Mouse (Mus musculus) liver, embryonic 16.5 days (tissue): Measurements from ENCODE around the gene Sord. TPM values are rescaled to one million over a fixed set of nuclear protein-coding genes. Genes with fewer than 3 reads are reported as not detected.
A peak's percentile ranks its signal among the peaks of the same experiment; 100 is the strongest.
"Not testable (repeated sequence)": the region's sequence is repeated elsewhere in the genome, so short reads cannot be mapped to it uniquely, and the experiment has no call there.

Source experiments
- ATAC-seq: fragments of 200-750 bp; cut with Nextera tagmentation; 2 replicates; pipeline ENCODE4 v1.8.0; 2017; ENCODE audit warnings: low read depth, mild to moderate bottlenecking, moderate number of reproducible peaks, moderate library complexity
- H3K27ac ChIP-seq: fragments of 300-500 bp; sonication (generic); 2 replicates; pipeline ENCODE4 v1.5.1; 2014; ENCODE audit warnings: mild to moderate bottlenecking, low read length
- H3K27me3 ChIP-seq: fragments of 300-500 bp; sonication (generic); 2 replicates; pipeline ENCODE4 v1.6.1; 2014; ENCODE audit warnings: low read depth, low read length, mixed read lengths; ENCODE audit not compliant: control insufficient read depth, insufficient read depth
- H3K36me3 ChIP-seq: fragments of 300-500 bp; sonication (generic); 2 replicates; pipeline ENCODE4 v1.6.1; 2014; ENCODE audit warnings: mild to moderate bottlenecking; ENCODE audit not compliant: control insufficient read depth, insufficient read depth
- H3K4me1 ChIP-seq: fragments of 300-500 bp; sonication (generic); 2 replicates; pipeline ENCODE4 v1.6.1; 2014; ENCODE audit warnings: low read depth, low read length, mixed read lengths; ENCODE audit not compliant: control insufficient read depth
- H3K4me2 ChIP-seq: fragments of 300-500 bp; sonication (generic); 2 replicates; pipeline ENCODE4 v1.6.1; 2014; ENCODE audit warnings: low read depth, low read length, mixed read lengths
- H3K4me3 ChIP-seq: fragments of 300-500 bp; sonication (generic); 2 replicates; pipeline ENCODE4 v1.5.1; 2014; ENCODE audit warnings: low read depth, mild to moderate bottlenecking, low read length
- H3K9ac ChIP-seq: fragments of 300-500 bp; sonication (generic); 2 replicates; pipeline ENCODE4 v1.6.1; 2014; ENCODE audit warnings: low read depth, low read length
- H3K9me3 ChIP-seq: fragments of 300-500 bp; sonication (generic); replicated peaks from 2 replicates; pipeline ENCODE4 v1.6.1; 2016; ENCODE audit warnings: low read length; ENCODE audit not compliant: control insufficient read depth
- WGBS: fragments of 180-500 bp; shearing (Covaris S2); extraction: QIAGEN DNeasy Blood & Tissue Kit; methylation state at CpG from one replicate; pipeline ENCODE4 v1.1.7; 2014; ENCODE audit not compliant: insufficient replicate concordance; 5-methylcytosine and 5-hydroxymethylcytosine counted together
- polyA plus RNA-seq: library from polyadenylated mRNA; unstranded; fragments of >200 nt; fragmentation: Nextera tagmentation; extraction: Ambion mirVana; gene quantifications from 2 replicates; pipeline ENCODE4 v1.2.1, GENCODE M21; 2015

Gene Sord
- polyA plus RNA-seq, 1 experiment from 2014 or later, result 196 TPM

DNA sequence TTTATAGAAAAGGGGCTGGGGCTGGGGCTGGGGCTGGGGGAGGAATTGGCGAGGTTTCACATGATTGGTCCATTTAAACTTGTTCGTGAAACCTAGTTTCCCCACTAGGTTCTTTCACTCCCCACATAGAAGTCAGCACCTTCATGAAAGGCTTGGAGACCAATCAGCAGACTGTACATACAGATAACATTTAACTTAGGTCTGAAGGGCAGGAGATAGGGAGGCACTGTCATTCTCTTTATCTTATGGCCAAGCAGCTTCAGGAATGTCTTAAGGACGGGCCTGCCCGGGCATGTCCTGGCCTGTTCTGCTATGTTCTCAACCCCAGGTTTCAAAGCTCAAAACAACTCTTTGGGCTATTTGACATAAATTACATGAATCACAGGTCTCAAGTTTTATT is 17.5 kb upstream of the Sord start:
- WGBS, result 44% methylated on average over 4 of the region's 4 CpGs
- not testable (repeated sequence) for H3K27me3 ChIP-seq, H3K4me1 ChIP-seq, H3K4me2 ChIP-seq, H3K9me3 ChIP-seq, H3K36me3 ChIP-seq, H3K9ac ChIP-seq, H3K4me3 ChIP-seq
- peak overlapping the region; percentile 12; the same call in 1 of the 2 replicates for H3K27ac ChIP-seq
- ATAC-seq, result peak; percentile 90

DNA sequence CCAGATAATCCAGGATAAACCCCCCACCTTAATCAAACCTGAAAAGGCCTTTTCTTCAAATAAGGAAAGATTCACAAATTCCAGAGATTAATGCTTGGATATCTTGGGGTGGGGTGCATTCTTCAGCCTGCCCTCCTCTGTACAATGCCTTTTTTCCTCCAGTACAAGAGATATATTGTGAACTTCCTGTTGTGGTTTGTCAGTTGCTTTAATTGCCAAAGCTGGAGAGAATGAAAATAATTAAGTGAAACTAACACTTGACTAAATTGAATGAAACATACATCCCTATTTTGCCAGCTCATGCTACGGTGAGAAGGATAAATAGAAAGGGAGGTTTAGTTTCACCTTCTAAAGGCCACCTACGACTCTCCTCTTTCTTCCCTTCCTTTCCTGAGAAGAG is 16.3 kb upstream of the Sord start:
- H3K4me1 ChIP-seq, result peaks cover 8% of the 10 kb centered on the region
- ATAC-seq, result no peak
- no peaks in the 10 kb centered on the region for H3K36me3 ChIP-seq
- 34% methylated on average over 2 of the region's 2 CpGs for whole genome bisulfite sequencing
- no peak overlapping the region for H3K4me2 ChIP-seq
- no peak overlapping the region for H3K9ac ChIP-seq
- no peaks in the 10 kb centered on the region for H3K9me3 ChIP-seq
- H3K27me3 ChIP-seq, result no peaks in the 10 kb centered on the region
- H3K4me3 ChIP-seq, result no peak overlapping the region
- H3K27ac ChIP-seq, result no peak overlapping the region

DNA sequence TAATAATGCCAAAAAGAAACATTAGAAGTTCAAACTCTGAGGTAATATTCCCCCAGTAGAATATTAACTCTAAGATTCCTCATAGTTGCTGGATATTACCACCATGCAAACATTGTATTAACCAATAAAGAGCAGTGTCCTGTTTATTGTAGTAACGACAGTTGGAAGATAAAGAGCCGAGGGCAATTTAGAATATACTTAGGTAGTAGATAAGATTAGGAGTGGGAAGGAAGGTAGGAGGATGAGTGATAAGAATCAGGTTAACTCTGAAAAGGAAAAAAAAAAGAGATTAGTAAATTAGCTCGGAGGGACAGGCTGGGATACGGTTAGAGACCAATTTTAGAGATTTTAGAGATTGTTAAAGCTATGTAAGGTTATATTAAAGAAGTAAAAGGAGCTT is 13.2 kb upstream of the Sord start:
- Histone ChIP-seq H3K9me3 (no peaks in the 10 kb centered on the region), H3K36me3 (no peaks in the 10 kb centered on the region), H3K27me3 (no peaks in the 10 kb centered on the region), H3K4me1 (peaks cover 11% of the 10 kb centered on the region), H3K4me3 (no peak overlapping the region), H3K9ac (no peak overlapping the region), H3K27ac (no peak overlapping the region), H3K4me2 (no peak overlapping the region)
- 13% methylated on average over 4 of the region's 4 CpGs for WGBS
- no peak for ATAC-seq

DNA sequence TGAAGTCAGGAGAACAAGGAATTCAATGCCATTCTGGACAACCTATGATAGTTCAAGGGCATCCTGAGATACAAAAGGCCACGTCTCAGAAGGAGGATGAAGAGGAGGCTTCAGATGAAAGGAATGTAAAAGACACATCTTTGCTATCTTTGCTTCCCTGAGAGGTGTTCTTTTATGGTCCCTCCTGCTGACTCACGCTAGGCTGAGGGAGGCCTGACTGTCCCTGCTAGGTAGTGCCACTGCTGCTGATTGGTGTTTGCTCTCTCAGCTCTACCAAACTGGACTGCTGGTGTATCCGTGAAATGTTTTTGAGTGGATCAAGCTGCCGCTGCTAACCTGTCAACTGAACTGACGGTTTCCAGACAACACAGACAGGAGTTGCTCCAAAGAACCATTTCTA is 12.8 kb upstream of the Sord start:
- 32% methylated on average over 5 of the region's 5 CpGs for WGBS
- Histone ChIP-seq H3K9ac (no peak overlapping the region), H3K4me3 (no peak overlapping the region), H3K36me3 (no peaks in the 10 kb centered on the region), H3K4me1 (peaks cover 14% of the 10 kb centered on the region), H3K9me3 (no peaks in the 10 kb centered on the region), H3K4me2 (no peak overlapping the region), H3K27me3 (no peaks in the 10 kb centered on the region), H3K27ac (no peak overlapping the region)
- ATAC-seq, result peak; percentile 51; the same call in 1 of the 2 replicates

DNA sequence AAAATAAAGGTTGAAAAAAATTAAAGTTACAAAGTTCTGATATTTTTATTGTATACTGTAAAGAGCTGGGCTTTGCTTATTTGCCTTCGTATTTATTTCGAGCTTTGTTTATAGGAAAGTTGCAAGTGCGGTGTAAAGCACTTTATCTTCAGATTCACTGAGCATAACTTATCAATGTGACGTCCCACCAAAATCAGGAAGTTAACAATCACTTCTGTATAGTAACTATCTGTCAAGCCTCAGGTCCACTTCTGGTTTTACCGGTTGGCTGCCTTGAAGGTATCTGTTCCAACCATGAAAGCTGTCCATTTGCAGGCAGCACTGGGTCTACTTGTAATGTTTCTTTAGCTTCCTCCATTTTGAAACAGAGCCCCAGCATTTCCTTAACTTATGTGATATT is 12.3 kb upstream of the Sord start:
- Histone ChIP-seq H3K9ac (no peak overlapping the region), H3K4me1 (peaks cover 15% of the 10 kb centered on the region), H3K9me3 (no peaks in the 10 kb centered on the region), H3K27me3 (no peaks in the 10 kb centered on the region), H3K27ac (no peak overlapping the region), H3K4me3 (no peak overlapping the region), H3K36me3 (no peaks in the 10 kb centered on the region), H3K4me2 (no peak overlapping the region)
- no peak for ATAC-seq
- 38% methylated on average over 5 of the region's 5 CpGs for WGBS

DNA sequence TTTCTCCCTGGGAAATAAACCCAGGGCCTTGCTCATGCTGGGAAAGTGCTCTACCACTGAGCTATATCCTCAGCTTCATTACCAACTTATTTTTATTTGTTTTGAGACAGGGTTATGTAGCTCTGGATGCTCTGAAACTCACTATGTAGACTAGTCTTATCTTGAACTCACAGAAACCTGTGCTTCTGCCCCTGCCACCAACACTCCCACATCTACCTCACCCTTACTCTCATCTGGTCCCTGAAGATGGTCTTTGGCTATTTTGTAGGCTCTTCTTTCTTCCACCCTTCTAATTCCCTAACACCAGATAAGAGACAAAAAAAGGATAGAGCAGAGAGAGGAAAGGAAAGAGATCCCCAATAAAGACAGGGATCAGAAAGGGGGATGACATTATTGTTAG is 10.9 kb upstream of the Sord start:
- Histone ChIP-seq H3K27ac (no peak overlapping the region), H3K9ac (no peak overlapping the region), H3K9me3 (no peaks in the 10 kb centered on the region), H3K4me1 (peaks cover 18% of the 10 kb centered on the region), H3K4me3 (no peak overlapping the region), H3K36me3 (no peaks in the 10 kb centered on the region), H3K4me2 (no peak overlapping the region), H3K27me3 (no peaks in the 10 kb centered on the region)
- peak; percentile 62; the same call in 1 of the 2 replicates for ATAC-seq

DNA sequence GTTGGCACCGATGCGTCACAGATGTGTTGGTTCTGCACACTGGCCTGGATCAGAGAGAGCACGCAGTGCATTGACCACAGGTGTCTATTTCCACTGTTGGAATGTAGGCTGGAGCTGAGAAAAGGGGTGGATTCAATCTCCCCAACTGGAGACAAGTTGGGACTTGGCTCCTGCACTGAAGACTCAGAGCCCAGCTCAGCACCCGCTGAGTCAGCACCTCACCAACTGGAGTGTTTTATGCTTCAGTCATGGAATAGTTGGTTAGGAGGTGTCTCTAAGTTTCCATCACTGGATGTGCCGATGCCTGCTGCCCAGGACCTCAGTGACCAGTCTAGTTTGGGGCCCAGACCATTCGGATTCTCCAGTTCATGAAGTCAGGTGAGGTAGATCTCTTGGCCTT is 4.2 kb upstream of the Sord start:
- no peak overlapping the region for H3K4me2 ChIP-seq

DNA sequence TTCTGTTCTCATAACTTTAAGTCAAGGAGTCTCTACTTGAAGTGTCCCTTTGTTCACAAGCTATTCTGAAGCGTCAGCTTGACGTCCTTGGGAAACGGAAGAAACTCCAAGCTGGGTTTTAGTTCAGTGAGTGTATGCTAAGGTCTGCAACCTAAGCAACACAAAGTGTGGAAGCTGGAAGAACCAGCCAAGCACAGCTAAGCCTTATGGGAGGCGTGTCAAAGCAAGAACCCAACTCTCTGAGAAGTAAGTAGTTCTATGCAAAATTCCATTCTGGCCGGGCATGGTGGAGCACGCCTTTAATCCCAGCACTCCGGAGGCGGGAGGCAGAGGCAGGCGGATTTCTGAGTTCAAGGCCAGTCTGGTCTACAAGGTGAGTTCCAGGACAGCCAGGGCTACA is 2.9 kb upstream of the Sord start:
- Histone ChIP-seq H3K36me3 (no peaks in the 10 kb centered on the region), H3K4me3 (no peak overlapping the region), H3K4me1 (peaks cover 25% of the 10 kb centered on the region), H3K9me3 (no peaks in the 10 kb centered on the region), H3K27ac (no peak overlapping the region), H3K4me2 (no peak overlapping the region), H3K9ac (no peak overlapping the region), H3K27me3 (no peaks in the 10 kb centered on the region)
- 86% methylated on average over 9 of the region's 9 CpGs for WGBS
- no peak for ATAC-seq

More for the DNA sequence above, 4.2 kb upstream of the Sord start:
- Histone ChIP-seq H3K27ac (no peak overlapping the region), H3K27me3 (no peaks in the 10 kb centered on the region), H3K36me3 (no peaks in the 10 kb centered on the region), H3K9me3 (no peaks in the 10 kb centered on the region), H3K4me1 (peaks cover 17% of the 10 kb centered on the region), H3K4me3 (no peak overlapping the region), H3K9ac (no peak overlapping the region)
- ATAC-seq, result no peak
- 77% methylated on average over 6 of the region's 6 CpGs for WGBS

DNA sequence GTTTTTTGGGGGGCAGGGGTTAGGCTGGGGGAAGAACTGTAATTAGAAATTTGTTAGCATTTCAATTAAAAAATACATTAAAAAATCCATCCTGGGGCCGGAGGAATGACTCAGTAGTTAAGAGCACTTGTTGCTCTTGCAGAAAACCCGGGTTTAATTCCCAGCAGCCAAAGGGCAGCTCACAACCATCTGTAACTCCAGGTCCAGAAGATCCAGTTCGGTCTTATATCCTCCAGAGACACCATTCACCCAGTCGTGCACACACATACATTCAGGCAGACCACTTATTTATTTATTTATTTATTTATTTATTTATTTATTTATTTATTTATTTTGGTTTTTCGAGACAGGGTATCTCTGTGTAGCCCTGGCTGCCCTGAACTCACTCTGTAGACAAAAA is 1.2 kb upstream of the Sord start:
- 51% methylated on average over 5 of the region's 5 CpGs for WGBS
- H3K4me2 ChIP-seq, result peak overlapping the region; percentile 88
- peaks cover 25% of the 10 kb centered on the region for H3K4me1 ChIP-seq
- H3K27ac ChIP-seq, result no peak overlapping the region
- no peaks in the 10 kb centered on the region for H3K9me3 ChIP-seq
- no peak for ATAC-seq
- no peaks in the 10 kb centered on the region for H3K36me3 ChIP-seq
- no peak overlapping the region for H3K9ac ChIP-seq
- H3K4me3 ChIP-seq, result no peak overlapping the region
- H3K27me3 ChIP-seq, result no peaks in the 10 kb centered on the region
